Mouse (Mus musculus) forebrain, embryonic 11.5 days (tissue): Measurements from ENCODE around the gene P2ry12. TPM values are rescaled to one million over a fixed set of nuclear protein-coding genes. Genes with fewer than 3 reads are reported as not detected.

ENCODE experiments used
- ATAC-seq: fragments of 200-750 bp; cut with Nextera tagmentation; replicated peaks from 2 replicates; pipeline ENCODE4 v1.8.0; 2017; ENCODE audit warnings: moderate TSS enrichment; ENCODE audit not compliant: low FRiP score
- DNase-seq: peaks from one replicate; pipeline ENCODE4 v3.0.0-alpha.2; 2017; ENCODE audit warnings: low spot score
- H3K27ac ChIP-seq: fragments of 300-500 bp; sonication (generic); 2 replicates; pipeline ENCODE4 v1.5.1; 2014; ENCODE audit warnings: low read depth, low read length
- H3K27me3 ChIP-seq: fragments of 300-500 bp; sonication (generic); 2 replicates; pipeline ENCODE4 v1.6.1; 2014; ENCODE audit warnings: mild to moderate bottlenecking, low read length, mixed read lengths; ENCODE audit not compliant: control insufficient read depth, insufficient read depth
- H3K36me3 ChIP-seq: fragments of 300-500 bp; sonication (generic); 2 replicates; pipeline ENCODE4 v1.6.1; 2014; ENCODE audit warnings: mild to moderate bottlenecking, low read length, moderate library complexity, mixed read lengths; ENCODE audit not compliant: control insufficient read depth, insufficient read depth
- H3K4me1 ChIP-seq: fragments of 300-500 bp; sonication (generic); replicated peaks from 2 replicates; pipeline ENCODE4 v1.6.1; 2014; ENCODE audit warnings: low read length, mixed read lengths; ENCODE audit not compliant: control insufficient read depth, insufficient read depth
- H3K4me2 ChIP-seq: fragments of 300-500 bp; sonication (generic); 2 replicates; pipeline ENCODE4 v1.6.1; 2014; ENCODE audit warnings: low read depth, mild to moderate bottlenecking, low read length, moderate library complexity, mixed read lengths; ENCODE audit not compliant: severe bottlenecking
- H3K4me3 ChIP-seq: fragments of 300-500 bp; sonication (generic); 2 replicates; pipeline ENCODE4 v1.5.1; 2014; ENCODE audit warnings: low read depth, low read length
- H3K9ac ChIP-seq: fragments of 300-500 bp; sonication (generic); 2 replicates; pipeline ENCODE4 v1.6.1; 2014; ENCODE audit warnings: low read length
- H3K9me3 ChIP-seq: fragments of 300-500 bp; sonication (generic); 2 replicates; pipeline ENCODE4 v1.6.1; 2016; ENCODE audit warnings: low read length, mixed read lengths; ENCODE audit not compliant: control insufficient read depth
- WGBS: fragments of 180-500 bp; shearing (Covaris S2); extraction: QIAGEN DNeasy Blood & Tissue Kit; methylation state at CpG from one replicate; pipeline ENCODE4 v1.1.7; 2014; 5-methylcytosine and 5-hydroxymethylcytosine counted together
- polyA plus RNA-seq: library from polyadenylated mRNA; unstranded; fragments of >200 nt; fragmentation: Nextera tagmentation; extraction: Ambion mirVana; gene quantifications from 2 replicates; pipeline ENCODE4 v1.2.1, GENCODE M21; 2014

Gene P2ry12
- polyA plus RNA-seq, 1 experiment from 2014 or later, result 2.0 TPM

DNA sequence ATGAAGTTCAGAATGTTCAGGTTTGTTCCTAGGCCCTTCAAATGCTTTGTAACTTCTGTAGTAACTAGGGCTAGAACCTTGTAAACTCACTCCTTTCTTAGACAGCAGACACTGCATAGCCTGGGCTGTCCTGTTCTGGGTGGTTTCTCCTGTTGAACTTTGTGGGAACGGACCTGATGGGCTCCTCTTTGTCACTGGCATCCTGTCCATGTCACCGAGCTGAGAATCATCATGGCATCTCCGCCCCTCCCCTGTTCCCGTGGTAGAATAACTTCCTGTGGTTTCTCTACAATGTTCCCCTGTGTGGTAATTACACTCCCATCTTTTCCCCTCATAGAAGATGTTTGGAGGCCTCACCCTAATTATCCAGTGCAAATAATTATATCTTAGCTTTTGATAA is 56.7 kb downstream of the P2ry12 start:
- no peak for ATAC-seq
- Histone ChIP-seq H3K36me3 (no peaks in the 10 kb centered on the region), H3K4me1 (no peaks in the 10 kb centered on the region), H3K4me2 (no peak overlapping the region), H3K27ac (no peak overlapping the region), H3K27me3 (no peaks in the 10 kb centered on the region), H3K4me3 (no peak overlapping the region), H3K9me3 (no peaks in the 10 kb centered on the region), H3K9ac (no peak overlapping the region)
- 88% methylated on average over 4 of the region's 4 CpGs for WGBS
- no peak for DNase-seq

DNA sequence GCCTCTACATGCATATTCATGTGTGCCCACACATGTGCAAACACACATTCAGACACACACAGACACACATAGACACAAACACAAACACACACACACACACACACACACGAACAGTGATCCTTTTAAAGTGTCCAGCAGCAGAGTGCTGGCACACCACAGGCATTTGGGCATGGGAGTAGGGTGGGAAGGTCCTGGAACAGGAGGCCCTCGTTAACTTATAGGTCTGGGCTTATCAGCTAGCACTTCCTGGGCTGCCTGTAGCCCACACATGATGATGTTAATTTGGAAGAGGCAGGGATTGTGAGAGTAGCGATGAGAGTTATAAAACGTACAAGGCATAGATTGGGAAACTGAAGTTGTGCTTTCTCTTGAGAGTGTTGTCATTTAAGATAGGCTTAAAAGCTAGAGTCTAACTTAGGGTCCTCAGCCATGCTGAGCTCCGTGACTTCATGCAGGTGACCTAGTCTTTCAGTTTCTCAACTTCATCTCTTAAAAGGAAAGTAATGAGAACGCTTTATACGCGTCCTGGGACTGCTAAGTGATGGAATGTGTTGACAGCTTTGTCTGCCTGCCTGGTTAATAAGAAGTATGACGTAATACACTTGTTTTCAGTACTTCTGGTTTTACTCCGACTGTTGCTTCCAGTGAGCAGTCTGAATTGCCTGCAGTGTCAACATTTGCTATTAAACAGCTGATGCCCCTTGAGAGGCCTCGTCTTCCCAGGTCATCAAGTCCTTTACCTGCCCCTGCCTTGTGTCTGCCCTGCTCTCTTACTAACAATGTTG is 57.8 kb downstream of the P2ry12 start:
- no peak for ATAC-seq
- no peak for DNase-seq
- no peak overlapping the region for H3K27ac ChIP-seq
- 81% methylated on average over 11 of the region's 11 CpGs for WGBS
- H3K4me3 ChIP-seq, result no peak overlapping the region
- no peak overlapping the region for H3K9ac ChIP-seq
- H3K4me1 ChIP-seq, result no peaks in the 10 kb centered on the region
- no peaks in the 10 kb centered on the region for H3K9me3 ChIP-seq
- no peaks in the 10 kb centered on the region for H3K36me3 ChIP-seq
- no peak overlapping the region for H3K4me2 ChIP-seq
- no peaks in the 10 kb centered on the region for H3K27me3 ChIP-seq

DNA sequence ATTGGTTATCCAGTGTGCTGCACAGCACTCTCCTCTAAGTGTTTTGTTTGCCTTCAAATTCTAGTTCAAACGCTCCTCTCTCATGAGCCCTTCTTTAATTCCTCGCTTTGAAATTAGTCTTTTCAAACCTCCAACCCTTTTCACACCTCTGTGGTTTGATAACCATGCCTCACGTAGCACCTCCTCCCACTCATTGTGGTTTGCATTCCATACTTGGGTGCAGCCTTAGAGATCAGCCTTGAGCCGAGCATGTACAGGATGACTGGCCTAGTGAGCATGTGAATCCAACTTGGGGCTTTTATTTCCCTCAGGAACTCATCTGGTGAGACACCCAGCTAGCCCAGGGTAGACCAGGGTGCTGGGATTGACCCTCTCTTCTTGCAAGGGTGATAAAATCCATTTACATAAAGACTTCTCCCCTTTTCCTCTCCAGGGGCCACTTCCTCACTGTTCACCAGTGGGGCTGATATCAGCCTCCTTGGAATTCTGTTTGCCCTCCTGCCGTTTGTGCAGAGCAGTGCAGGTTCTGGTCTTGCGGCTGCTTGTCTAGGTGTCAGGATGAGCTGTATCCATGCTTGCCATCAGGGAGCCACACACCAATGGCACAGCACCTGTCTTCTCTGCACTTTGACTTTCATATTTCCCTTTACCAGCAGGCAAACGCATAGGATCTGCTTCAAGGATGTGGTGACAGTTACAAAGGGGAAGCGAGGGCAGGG is 58.7 kb downstream of the P2ry12 start:
- H3K36me3 ChIP-seq, result no peaks in the 10 kb centered on the region
- H3K9ac ChIP-seq, result no peak overlapping the region
- H3K4me1 ChIP-seq, result no peaks in the 10 kb centered on the region
- no peaks in the 10 kb centered on the region for H3K9me3 ChIP-seq
- no peak overlapping the region for H3K4me2 ChIP-seq
- H3K27me3 ChIP-seq, result no peaks in the 10 kb centered on the region
- WGBS, result 80% methylated on average over 8 of the region's 8 CpGs
- no peak overlapping the region for H3K4me3 ChIP-seq
- H3K27ac ChIP-seq, result no peak overlapping the region
- no peak for DNase-seq
- no peak for ATAC-seq

DNA sequence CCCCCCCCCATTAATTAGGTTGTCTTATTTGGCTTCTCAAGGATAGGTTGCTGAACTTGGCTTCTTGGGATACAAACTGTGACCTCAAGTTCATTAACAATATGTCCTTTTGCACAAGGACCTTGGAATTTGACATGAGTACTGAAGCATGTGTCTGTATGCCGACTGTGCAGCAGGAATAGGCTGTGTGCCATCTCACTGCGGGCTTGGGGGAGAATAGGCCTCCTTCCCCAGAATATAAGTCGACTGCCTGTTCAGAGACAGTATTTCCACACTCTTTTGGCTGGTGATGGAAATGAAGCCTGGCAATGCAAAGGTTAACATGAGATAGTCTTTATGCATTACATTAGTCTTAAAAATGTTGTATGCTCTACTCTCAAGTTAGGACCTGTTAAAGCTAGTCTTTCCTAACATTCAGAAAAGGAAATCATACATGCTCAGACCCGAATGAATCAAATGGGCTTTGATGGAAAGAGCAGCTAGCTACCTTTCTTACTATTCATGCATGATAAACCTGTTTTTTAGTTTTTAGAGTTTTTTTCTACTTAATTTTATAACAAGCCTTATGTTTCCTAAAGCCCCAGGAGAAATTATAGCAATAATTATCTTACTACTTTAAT is 65.2 kb downstream of the P2ry12 start:
- WGBS, result 81% methylated on average over 4 of the region's 4 CpGs
- Histone ChIP-seq H3K9me3 (no peaks in the 10 kb centered on the region), H3K4me1 (no peaks in the 10 kb centered on the region), H3K9ac (no peak overlapping the region), H3K4me2 (no peak overlapping the region), H3K4me3 (no peak overlapping the region), H3K27me3 (no peaks in the 10 kb centered on the region), H3K27ac (no peak overlapping the region), H3K36me3 (no peaks in the 10 kb centered on the region)
- no peak for ATAC-seq
- DNase-seq, result no peak

DNA sequence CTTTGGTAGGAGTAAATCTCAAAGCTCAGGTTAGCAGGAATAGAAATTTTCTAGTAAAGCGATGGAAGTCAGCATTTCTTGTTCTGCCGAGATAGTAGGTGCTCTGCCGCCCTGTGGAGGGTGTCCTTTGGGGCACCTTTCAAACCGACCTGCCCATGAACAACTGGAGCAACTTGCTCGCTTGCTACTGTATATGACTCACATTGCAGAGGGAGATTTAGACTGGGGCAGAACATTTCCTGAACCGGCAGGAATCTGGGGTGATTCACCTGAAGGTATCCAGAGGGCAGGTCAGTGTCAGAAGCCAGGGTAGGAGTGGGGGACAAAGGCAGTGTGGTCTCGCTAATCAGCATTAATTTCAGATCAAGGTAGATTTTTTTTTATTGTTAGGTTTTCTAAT is 67.7 kb downstream of the P2ry12 start, which contains the start of gene Gpr87:
TSS of gene Gpr87 (minus strand) at position 167 of the 400 bp plus-strand sequence.
- Histone ChIP-seq H3K9me3 (no peaks in the 10 kb centered on the region), H3K9ac (no peak within 1 kb of the TSS), H3K4me2 (no peak within 1 kb of the TSS), H3K27ac (no peak within 1 kb of the TSS), H3K36me3 (no peaks in the 10 kb centered on the region), H3K4me3 (no peak within 1 kb of the TSS), H3K27me3 (no peaks in the 10 kb centered on the region), H3K4me1 (no peaks in the 10 kb centered on the region)
- WGBS, result 91% methylated on average over 7 of the region's 7 CpGs
- ATAC-seq, result no peak
- DNase-seq, result no peak

- Histone ChIP-seq H3K4me1 (no peaks in the 10 kb centered on the region), H3K27ac (no peak overlapping the region), H3K9me3 (no peaks in the 10 kb centered on the region), H3K4me3 (no peak overlapping the region), H3K4me2 (no peak overlapping the region), H3K27me3 (no peaks in the 10 kb centered on the region), H3K9ac (no peak overlapping the region), H3K36me3 (no peaks in the 10 kb centered on the region)
- ATAC-seq (no peak), DNase-seq (no peak)
- 89% methylated on average over 7 of the region's 7 CpGs for WGBS
Measured at GRCm38 (mm10) chr3:59194099-59194498, 68.6 kb downstream of the P2ry12 start.

DNA sequence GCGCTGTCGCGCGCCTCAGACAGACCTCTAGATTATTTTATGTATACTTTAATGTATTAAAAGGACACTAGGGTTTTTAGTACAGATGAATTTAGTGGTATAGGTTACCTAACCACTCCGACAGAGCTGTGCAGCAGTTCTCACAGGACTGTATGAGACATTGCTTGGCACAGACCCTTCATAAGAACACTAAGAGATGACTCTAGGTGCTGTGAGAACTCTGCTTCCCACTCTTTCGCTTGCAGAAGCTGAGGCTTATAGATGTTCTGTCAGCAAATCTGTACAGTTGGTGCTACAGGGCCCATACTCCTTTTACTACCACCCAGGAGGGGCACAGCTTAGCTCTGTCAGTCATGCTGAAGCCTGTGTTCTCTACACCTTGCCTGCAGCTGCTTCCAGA is 71.0 kb downstream of the P2ry12 start:
- no peak for DNase-seq
- H3K4me3 ChIP-seq, result no peak overlapping the region
- ATAC-seq, result no peak
- H3K36me3 ChIP-seq, result no peaks in the 10 kb centered on the region
- no peak overlapping the region for H3K27ac ChIP-seq
- H3K4me2 ChIP-seq, result no peak overlapping the region
- no peaks in the 10 kb centered on the region for H3K4me1 ChIP-seq
- 95% methylated on average over 6 of the region's 6 CpGs for WGBS
- no peaks in the 10 kb centered on the region for H3K9me3 ChIP-seq
- H3K27me3 ChIP-seq, result no peaks in the 10 kb centered on the region
- H3K9ac ChIP-seq, result no peak overlapping the region

GRCm38 (mm10) chr3:59187336-59187735 is 75.3 kb downstream of the P2ry12 start:
- DNase-seq, result no peak

More at GRCm38 (mm10) chr3:59187336-59187735, 75.3 kb downstream of the P2ry12 start:
- H3K4me3 ChIP-seq, result no peak overlapping the region
- H3K4me1 ChIP-seq, result no peaks in the 10 kb centered on the region
- ATAC-seq, result no peak
- no peaks in the 10 kb centered on the region for H3K36me3 ChIP-seq
- H3K4me2 ChIP-seq, result no peak overlapping the region
- no peaks in the 10 kb centered on the region for H3K27me3 ChIP-seq
- WGBS, result 90% methylated on average over 4 of the region's 4 CpGs
- no peak overlapping the region for H3K27ac ChIP-seq
- no peak overlapping the region for H3K9ac ChIP-seq
- H3K9me3 ChIP-seq, result no peaks in the 10 kb centered on the region
